In the genomic region with DNA sequence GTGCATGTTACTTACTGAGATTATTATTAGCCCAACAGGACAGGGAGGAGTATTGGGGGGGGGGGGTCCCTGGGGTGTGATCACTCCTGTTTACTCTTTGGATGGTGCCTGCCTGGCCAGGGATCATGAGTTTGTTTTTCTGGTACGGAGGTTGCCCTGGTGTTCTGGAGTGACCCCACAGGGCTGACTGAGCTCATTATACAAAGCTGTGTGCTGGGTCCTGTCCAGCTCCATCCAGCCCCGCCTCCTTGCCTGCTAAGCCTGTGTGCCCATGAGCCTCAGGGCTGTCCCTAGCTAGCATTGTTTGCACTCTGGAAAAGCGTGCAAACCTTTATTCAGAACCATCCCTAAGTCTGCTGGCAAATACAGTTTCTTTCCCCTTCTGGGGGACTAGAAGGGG, we compare ENCODE assay signal across 8 mouse cellular contexts.
DNase-seq lines count a peak whose midpoint lies in the region; ATAC-seq and TF ChIP-seq lines count a peak whose summit lies in the region.

No protein-coding gene starts in this region.

- H3K4me2 ChIP-seq in heart, embryonic 12.5 days = no peak overlapping the region
- no peak overlapping the region for H3K4me2 ChIP-seq in heart, embryonic 11.5 days
- no peak overlapping the region for H3K4me2 ChIP-seq in kidney, postnatal 0 days (ENCODE audit: low read length)
- H3K4me2 ChIP-seq in lung, embryonic 15.5 days = no peak overlapping the region

- no peaks in the 10 kb centered on the region for H3K27me3 ChIP-seq in heart, embryonic 12.5 days (replicated peaks)
- H3K27me3 ChIP-seq in heart, embryonic 11.5 days (ENCODE audit: control insufficient read depth, insufficient read depth, low read length) = no peaks in the 10 kb centered on the region
- H3K27me3 ChIP-seq in kidney, postnatal 0 days (ENCODE audit: insufficient read depth, low read length) = no peaks in the 10 kb centered on the region
- H3K27me3 ChIP-seq in lung, embryonic 15.5 days = no peaks in the 10 kb centered on the region

- 45% methylated on average over 3 of the region's 3 CpGs for WGBS in heart, embryonic 12.5 days
- WGBS in heart, embryonic 11.5 days (ENCODE audit: insufficient replicate concordance) = 49% methylated on average over 3 of the region's 3 CpGs
- WGBS in kidney, postnatal 0 days = 23% methylated on average over 3 of the region's 3 CpGs
- 33% methylated on average over 3 of the region's 3 CpGs for WGBS in lung, embryonic 15.5 days

- H3K27ac ChIP-seq in heart, embryonic 12.5 days (ENCODE audit: poor library complexity, severe bottlenecking) = no peak overlapping the region
- H3K27ac ChIP-seq in heart, embryonic 11.5 days (ENCODE audit: low read depth, low read length) = no peak overlapping the region
- 0 out of 2 replicates have a peak overlapping the region, but pooled peaks have one; percentile 5 for H3K27ac ChIP-seq in kidney, postnatal 0 days
- H3K27ac ChIP-seq in lung, embryonic 15.5 days = no peak overlapping the region

- no peaks in the 10 kb centered on the region for H3K9me3 ChIP-seq in heart, embryonic 12.5 days (replicated peaks)
- H3K9me3 ChIP-seq in heart, embryonic 11.5 days (replicated peaks; ENCODE audit: control insufficient read depth, low read length) = no peaks in the 10 kb centered on the region
- no peaks in the 10 kb centered on the region for H3K9me3 ChIP-seq in kidney, postnatal 0 days (replicated peaks; ENCODE audit: low read length)
- H3K9me3 ChIP-seq in lung, embryonic 15.5 days = no peaks in the 10 kb centered on the region

- H3K36me3 ChIP-seq in heart, embryonic 12.5 days = no peaks in the 10 kb centered on the region
- no peaks in the 10 kb centered on the region for H3K36me3 ChIP-seq in heart, embryonic 11.5 days (ENCODE audit: control insufficient read depth, insufficient read depth, low read length)
- no peaks in the 10 kb centered on the region for H3K36me3 ChIP-seq in kidney, postnatal 0 days (ENCODE audit: insufficient read depth, low read length)
- H3K36me3 ChIP-seq in lung, embryonic 15.5 days = no peaks in the 10 kb centered on the region

- DNase-seq in heart, adult 11 months = peak; percentile 98
- DNase-seq in embryo, embryonic 9.5 days (ENCODE audit: extremely low spot score) = peak; percentile 42
- peak; percentile 48 for DNase-seq in kidney, postnatal 0 days (ENCODE audit: low spot score)
- peak; percentile 70 for DNase-seq in retina, postnatal 1 day

- H3K9ac ChIP-seq in heart, embryonic 12.5 days = no peak overlapping the region
- no peak overlapping the region for H3K9ac ChIP-seq in heart, embryonic 11.5 days (ENCODE audit: low read depth, low read length)
- no peak overlapping the region for H3K9ac ChIP-seq in kidney, postnatal 0 days (ENCODE audit: low read depth, low read length)
- no peak overlapping the region for H3K9ac ChIP-seq in lung, embryonic 15.5 days

- H3K4me3 ChIP-seq in heart, embryonic 12.5 days = no peak overlapping the region
- H3K4me3 ChIP-seq in heart, embryonic 11.5 days (ENCODE audit: low read depth, low read length) = no peak overlapping the region
- no peak overlapping the region for H3K4me3 ChIP-seq in kidney, postnatal 0 days (replicated peaks; ENCODE audit: low read depth, low read length)
- no peak overlapping the region for H3K4me3 ChIP-seq in lung, embryonic 15.5 days

- no peak for ATAC-seq in heart, embryonic 12.5 days (ENCODE audit: insufficient number of reproducible peaks, low FRiP score)
- ATAC-seq in heart, embryonic 11.5 days (replicated peaks; ENCODE audit: insufficient number of reproducible peaks, low FRiP score, low TSS enrichment) = peak; percentile 63
- ATAC-seq in kidney, postnatal 0 days (replicated peaks; ENCODE audit: low FRiP score, low read depth) = peak; percentile 97
- peak; percentile 70; the same call in 1 of the 2 replicates for ATAC-seq in lung, embryonic 15.5 days (ENCODE audit: borderline replicate concordance, extremely low read depth, low FRiP score, low TSS enrichment)
- no peak for ATAC-seq in CD4-positive, CD25-positive, alpha-beta regulatory T cell, adult 4 months

- TF ChIP-seq CTCF in kidney, postnatal 0 days (IDR thresholded peaks at IDR 0.05; ENCODE audit: low read depth) = no peak

- H3K4me1 ChIP-seq in heart, embryonic 12.5 days (replicated peaks) = peaks cover 18% of the 10 kb centered on the region; the same call in 1 of the 2 replicates
- H3K4me1 ChIP-seq in heart, embryonic 11.5 days (ENCODE audit: control insufficient read depth, insufficient read depth, low read length) = peaks cover 4% of the 10 kb centered on the region; the same call in 1 of the 2 replicates
- H3K4me1 ChIP-seq in kidney, postnatal 0 days (replicated peaks; ENCODE audit: insufficient read depth, low read length) = no peaks in the 10 kb centered on the region; the same call in 1 of the 2 replicates
- H3K4me1 ChIP-seq in lung, embryonic 15.5 days = 0 out of 2 replicates have a peak, but pooled peaks cover 7% of the 10 kb centered on the region

Comparison
In these comparisons a context has a peak if more than half of its experiments do, and no peak if none do; other contexts are left out.
1. ATAC-seq: peak in heart, embryonic 11.5 days (single experiment), kidney, postnatal 0 days (single experiment) and lung, embryonic 15.5 days (single experiment); none in heart, embryonic 12.5 days (single experiment) and CD4-positive, CD25-positive, alpha-beta regulatory T cell, adult 4 months (single experiment).
2. DNase-seq: peak in every context shown above with its lines; median percentile 98 in heart, adult 11 months; 70 in retina, postnatal 1 day; 48 in kidney, postnatal 0 days; 42 in embryo, embryonic 9.5 days.